Mouse (Mus musculus) gastrocnemius, adult 18-20 months (tissue): ENCODE measurements around the gene Krt33a. TPM values are rescaled to one million over a fixed set of nuclear protein-coding genes. Genes with fewer than 3 reads are reported as not detected.

Experiments used
- DNase-seq: peaks from one replicate; pipeline ENCODE4 v3.0.0; 2021; ENCODE audit warnings: low spot score
- long read RNA-seq, 2 experiments: library from polyadenylated mRNA; stranded (forward); transcript quantifications; one replicate each; pipeline ENCODE4 v2.0.0; 2021
- total RNA-seq, 2 experiments: library from RNA; stranded (reverse); gene quantifications; 2 replicates each; pipeline ENCODE4 v1.2.3; 2021

The Krt33a gene
- under 1 TPM in 1 of 2 experiments, not detected in 1; 0.21 TPM for total RNA-seq
- long read RNA-seq, experiment 1 = 0 reads
- long read RNA-seq, experiment 2 = 0 reads

- DNase-seq = no peak
Observed at GRCm38 (mm10) chr11:100016112-100016511, at the start of gene Krt33a. Krt33a (minus strand) TSS chr11:100016212.

DNA sequence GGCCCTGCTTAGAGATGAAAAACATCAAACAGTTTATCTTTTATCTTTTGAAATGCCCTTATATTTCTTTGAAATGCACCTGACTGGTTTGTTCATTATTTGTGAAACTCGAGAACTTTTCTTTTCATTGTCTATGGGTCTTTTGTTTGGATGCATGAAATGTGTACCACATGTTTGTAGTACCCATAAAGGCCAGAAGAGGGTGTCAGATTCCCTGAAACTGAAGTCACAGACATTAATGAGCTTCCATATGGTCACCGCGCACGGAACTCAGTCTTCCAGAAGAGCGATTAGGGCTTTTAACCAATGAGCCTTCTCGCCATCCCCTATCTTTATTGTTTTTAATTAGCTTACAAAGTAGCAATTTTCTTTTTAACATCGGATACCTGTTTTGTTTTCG is 42.9 kb upstream of the Krt33a start:
- no peak for DNase-seq

- DNase-seq = no peak
Observed at GRCm38 (mm10) chr11:100055686-100056655, 40.0 kb upstream of the Krt33a start.

DNA sequence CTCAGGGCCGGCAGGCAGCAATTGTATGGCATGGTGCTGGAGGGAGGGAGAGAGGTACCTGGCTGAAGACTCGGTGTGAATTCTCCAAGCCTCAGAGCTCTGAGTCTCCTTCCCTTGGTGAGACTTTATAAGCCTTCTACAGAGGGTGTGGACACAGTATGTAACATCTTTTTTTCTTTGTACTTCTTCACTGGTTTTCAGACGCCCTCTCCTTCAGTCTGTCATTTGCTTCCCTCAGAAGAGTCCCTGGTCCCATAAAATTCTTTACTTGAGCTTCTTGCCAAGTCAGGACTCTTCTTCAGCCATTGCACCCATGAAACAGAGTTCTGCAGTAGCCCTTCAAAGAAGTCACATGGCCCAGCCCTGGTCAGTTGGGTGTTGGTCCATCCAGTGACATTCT is 34.4 kb upstream of the Krt33a start, which contains the start of gene Krt31:
Gene Krt31, minus strand, starts transcription at position 101 of the 400 bp plus-strand sequence.
- no peak for DNase-seq

DNA sequence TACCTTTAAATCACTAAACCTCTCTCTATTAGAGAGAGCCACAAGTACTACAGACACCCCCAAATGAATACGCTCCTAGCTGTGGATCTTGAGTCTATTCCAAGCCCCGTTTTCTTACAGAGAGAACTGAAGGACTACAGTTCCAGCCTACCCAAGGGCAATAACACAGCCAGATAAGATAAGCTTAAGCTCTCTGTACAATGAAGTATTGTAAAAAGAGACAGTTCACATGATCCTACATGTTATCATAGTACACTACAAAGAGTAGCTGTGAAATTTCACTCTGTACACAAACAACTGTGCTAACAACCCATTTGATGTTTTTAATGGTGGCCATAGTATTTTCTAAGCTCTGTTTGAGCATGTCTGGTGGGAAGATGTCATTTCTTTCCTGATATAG is 31.2 kb upstream of the Krt33a start:
- no peak for DNase-seq

GRCm38 (mm10) chr11:100046303-100046866 is 30.4 kb upstream of the Krt33a start:
- DNase-seq = no peak

- no peak for DNase-seq
Observed at GRCm38 (mm10) chr11:100041454-100041853, 25.4 kb upstream of the Krt33a start, which contains the start of gene Krt34. Krt34 (minus strand) TSS chr11:100041554.

DNA sequence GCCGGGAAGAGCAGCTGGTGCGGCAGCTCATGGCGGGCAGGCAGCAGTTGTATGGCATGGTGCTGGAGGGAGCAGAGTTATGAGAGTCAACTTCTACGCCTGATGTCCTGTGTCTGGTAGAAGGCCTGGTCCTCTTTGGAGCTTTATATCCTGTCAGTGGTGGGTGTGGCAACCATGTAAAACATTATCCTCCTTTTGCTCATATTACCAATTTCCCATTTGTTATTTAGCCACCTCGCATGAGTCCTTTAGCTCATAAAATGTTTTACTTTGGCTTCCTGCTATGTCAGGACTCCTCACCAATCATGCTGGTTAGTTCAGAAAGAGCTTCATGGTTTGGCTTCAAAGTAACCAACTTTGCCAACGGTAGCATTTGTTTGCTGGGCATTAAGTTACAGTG is 13.8 kb upstream of the Krt33a start, which contains the start of gene Krt33b:
Gene Krt33b, minus strand, starts transcription at position 101 of the 400 bp plus-strand sequence.
- DNase-seq = no peak

GRCm38 (mm10) chr11:100021438-100021837 is 5.4 kb upstream of the Krt33a start:
- DNase-seq = no peak

- no peak for DNase-seq
Observed at GRCm38 (mm10) chr11:100019466-100019865, 3.5 kb upstream of the Krt33a start.

GRCm38 (mm10) chr11:100013691-100014171 is 2.3 kb downstream of the Krt33a start:
- no peak for DNase-seq

GRCm38 (mm10) chr11:100010682-100011081 is 5.3 kb downstream of the Krt33a start:
- DNase-seq = no peak

GRCm38 (mm10) chr11:100008336-100008735 is 7.7 kb downstream of the Krt33a start:
- DNase-seq = no peak

DNA sequence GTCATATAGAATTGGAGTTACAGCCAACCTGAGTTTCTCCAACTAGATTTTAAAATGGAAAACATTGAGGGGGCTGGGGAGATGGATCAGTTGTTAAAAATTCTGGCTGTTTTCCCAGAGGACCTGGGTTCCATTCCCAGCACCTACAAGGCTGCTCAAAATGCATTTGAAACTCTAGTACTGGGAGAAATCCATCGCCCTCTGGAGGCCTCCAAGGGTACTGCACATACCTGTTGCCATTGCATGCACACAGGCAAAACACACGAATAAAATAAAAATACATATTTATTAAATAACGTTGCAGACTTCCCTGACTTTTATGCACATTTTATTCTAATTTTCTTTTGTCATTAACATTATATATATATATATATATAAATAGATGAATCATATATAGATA is 9.4 kb downstream of the Krt33a start:
- DNase-seq = no peak

DNA sequence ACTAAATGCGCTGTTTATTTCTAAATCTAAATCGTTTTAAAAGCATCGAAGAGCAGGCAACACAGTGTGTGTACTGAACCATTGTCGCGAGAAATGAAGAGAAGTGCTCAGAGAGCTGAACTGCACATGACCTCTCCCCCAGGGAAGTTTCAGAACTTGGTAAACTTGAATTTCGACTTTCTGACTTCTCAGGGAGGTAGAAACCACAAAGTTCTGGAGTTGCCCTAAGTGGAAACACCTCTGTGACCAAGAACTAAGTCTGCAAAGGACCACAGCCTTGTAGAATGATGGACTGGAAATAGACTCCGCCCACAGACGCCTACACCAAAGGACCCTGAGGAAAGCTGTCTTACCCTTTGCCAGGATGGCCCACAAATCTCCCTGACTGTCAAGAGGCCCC is 10.1 kb downstream of the Krt33a start:
- no peak for DNase-seq

DNA sequence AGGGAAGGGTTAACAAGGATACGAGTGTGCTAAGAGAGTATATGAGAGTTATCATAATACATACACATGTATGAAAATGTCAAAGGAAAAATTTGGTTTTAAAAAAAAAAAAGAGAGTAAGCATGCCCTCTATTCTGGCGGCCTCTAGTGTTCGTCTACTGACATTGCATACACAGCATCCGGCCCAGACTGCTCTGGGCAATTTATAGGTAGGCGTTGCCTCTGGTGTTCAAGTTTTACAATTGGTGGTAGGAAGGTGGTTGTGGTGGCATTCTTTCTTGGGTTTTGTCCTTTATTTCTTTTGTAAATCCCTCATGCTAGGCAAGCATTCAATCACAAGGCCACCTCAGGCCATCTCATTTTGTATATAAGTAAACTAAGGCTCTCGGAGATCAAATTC is 11.2 kb downstream of the Krt33a start:
- peak; percentile 19 for DNase-seq

DNA sequence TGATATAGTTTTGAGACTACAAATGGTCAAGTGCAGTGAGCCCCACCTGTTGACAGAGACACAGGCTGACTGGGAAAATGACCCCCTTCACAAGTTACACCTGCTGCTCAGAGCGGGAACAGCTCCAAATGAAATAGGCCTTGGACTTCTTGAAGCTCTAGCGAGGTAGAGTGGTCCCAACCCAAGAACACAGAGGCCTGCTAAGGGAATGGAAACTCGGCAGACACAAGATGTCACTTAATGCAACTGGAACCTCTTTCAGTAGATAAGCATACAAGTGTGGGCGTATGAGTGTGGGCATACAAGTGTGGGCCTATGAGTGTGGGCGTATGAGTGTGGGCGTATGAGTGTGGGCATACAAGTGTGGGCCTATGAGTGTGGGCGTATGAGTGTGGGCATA is 16.9 kb downstream of the Krt33a start:
- no peak for DNase-seq

DNA sequence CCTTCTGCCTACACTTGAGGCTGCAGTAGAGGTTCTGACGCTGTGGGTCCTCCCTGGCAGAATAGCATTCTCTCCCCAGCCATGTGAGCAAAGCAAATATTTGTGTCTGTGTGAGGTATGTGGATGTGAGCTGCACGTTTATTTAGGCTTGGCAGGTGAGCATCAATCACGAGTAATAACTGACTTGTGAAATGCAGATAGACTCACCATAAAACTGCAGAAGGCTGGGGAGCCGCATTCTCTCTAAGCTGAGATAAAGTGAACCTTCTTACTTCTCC is 21.7 kb downstream of the Krt33a start:
- DNase-seq = no peak

DNA sequence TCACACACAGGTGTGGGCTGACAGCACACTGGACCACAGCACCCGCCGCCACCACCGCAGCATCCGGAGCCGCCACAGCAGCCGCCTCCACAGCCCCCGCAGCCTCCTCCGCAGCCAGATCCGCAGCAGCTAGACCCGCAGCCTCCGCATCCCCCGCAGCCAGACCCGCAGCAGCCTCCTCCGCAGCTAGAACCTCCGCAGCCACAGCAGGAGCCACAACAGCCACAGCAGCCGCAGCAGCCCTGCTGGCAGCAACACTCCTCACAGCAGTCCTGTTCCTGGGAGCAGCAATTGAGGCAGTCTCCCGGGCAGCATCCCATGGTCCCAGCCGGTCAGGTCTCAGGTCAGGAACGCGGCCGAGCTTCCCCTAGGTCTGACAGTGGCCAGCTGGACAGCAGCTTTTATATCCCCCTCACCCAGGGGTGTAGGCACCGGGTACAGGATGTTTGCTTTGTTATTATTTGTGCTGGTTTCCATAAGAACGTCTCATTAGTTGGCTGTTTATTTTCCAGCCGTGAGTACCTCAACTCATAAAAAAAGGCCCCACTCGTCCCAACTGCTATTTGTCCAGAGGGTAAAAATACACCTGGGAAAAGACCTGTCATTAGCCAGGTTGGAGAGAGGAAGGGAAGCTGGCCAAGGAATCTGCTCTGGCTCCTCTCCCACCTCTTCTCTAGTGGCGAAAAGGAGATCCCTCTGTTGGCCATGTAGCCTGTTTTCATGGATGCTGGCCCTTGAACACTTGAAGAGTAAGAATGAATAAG is 22.2 kb downstream of the Krt33a start, which contains the start of gene Krtap17-1:
Gene Krtap17-1, minus strand, starts transcription at position 375 of the 764 bp plus-strand sequence.
- no peak for DNase-seq

GRCm38 (mm10) chr11:99990571-99990970 is 25.4 kb downstream of the Krt33a start:
- no peak for DNase-seq

GRCm38 (mm10) chr11:99989881-99990405 is 26.1 kb downstream of the Krt33a start:
- no peak for DNase-seq
